Mouse (Mus musculus) embryonic facial prominence, embryonic 10.5 days (tissue): ENCODE measurements around the gene Tspyl3. TPM values are rescaled to one million over a fixed set of nuclear protein-coding genes. Genes with fewer than 3 reads are reported as not detected.
"Not testable (repeated sequence)": the region's sequence is repeated elsewhere in the genome, so short reads cannot be mapped to it uniquely, and the experiment has no call there.

Experiments
- DNase-seq: peaks from one replicate; pipeline ENCODE4 v3.0.0-alpha.2; 2017; ENCODE audit warnings: low spot score
- H3K27ac ChIP-seq: fragments of 300-500 bp; sonication (generic); replicated peaks from 2 replicates; pipeline ENCODE4 v1.5.1; 2016; ENCODE audit warnings: mild to moderate bottlenecking
- H3K27me3 ChIP-seq: fragments of 300-500 bp; sonication (generic); replicated peaks from 2 replicates; pipeline ENCODE4 v1.6.1; 2016; ENCODE audit warnings: low read depth, mild to moderate bottlenecking; ENCODE audit not compliant: poor library complexity, severe bottlenecking
- H3K36me3 ChIP-seq: fragments of 300-500 bp; sonication (generic); replicated peaks from 2 replicates; pipeline ENCODE4 v1.6.1; 2016; ENCODE audit warnings: mild to moderate bottlenecking, moderate library complexity
- H3K4me1 ChIP-seq: fragments of 300-500 bp; sonication (generic); 2 replicates; pipeline ENCODE4 v1.6.1; 2016
- H3K4me3 ChIP-seq: fragments of 300-500 bp; sonication (generic); 2 replicates; pipeline ENCODE4 v1.5.1; 2016; ENCODE audit warnings: mild to moderate bottlenecking, moderate library complexity
- H3K9me3 ChIP-seq: fragments of 300-500 bp; sonication (generic); 2 replicates; pipeline ENCODE4 v1.6.1; 2016; ENCODE audit warnings: mild to moderate bottlenecking
- WGBS: fragments of 180-500 bp; shearing (Covaris S2); methylation state at CpG from one replicate; pipeline ENCODE4 v1.1.7; 2016; 5-methylcytosine and 5-hydroxymethylcytosine counted together
- polyA plus RNA-seq: library from polyadenylated mRNA; unstranded; fragments of >200 nt; fragmentation: Nextera tagmentation; extraction: Ambion mirVana; gene quantifications from 2 replicates; pipeline ENCODE4 v1.2.1, GENCODE M21; 2016

Tspyl3 gene
- 8.3 and 10.1 TPM in 2 replicates for polyA plus RNA-seq

DNA sequence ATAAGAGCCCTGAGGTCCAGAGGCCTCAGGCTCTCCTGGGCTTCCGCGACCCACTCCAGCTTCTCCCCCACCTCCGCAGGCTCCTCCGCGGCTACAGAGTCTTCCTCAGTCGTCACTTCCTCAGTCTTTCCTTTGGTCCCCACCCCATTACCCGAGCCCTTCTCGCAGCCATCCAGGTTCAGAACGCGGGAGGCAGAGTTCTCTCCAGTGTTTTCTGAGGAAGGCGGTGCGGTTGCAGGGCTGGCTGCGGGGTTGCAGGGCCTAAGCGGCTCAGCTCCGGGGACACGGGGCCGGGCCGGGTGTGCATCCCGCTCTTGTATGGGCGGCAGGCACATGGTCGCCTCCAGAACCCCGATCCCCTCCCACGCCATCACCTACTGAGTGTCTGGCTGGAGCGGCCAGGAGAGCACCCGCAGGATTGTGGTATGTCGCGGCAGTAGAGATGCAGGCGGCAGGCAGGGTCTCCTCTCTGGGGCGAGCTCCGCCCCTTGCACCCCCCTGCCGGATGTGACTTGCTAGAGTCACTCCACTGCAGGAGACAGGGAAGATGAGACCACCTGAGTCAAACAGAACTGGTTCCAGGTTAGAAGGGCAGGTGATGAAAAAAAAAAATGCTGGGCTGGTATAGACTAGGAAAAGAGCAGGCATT is at the start of gene Tspyl3:
Tspyl3 (minus strand) TSS at position 496 of the 649 bp plus-strand sequence.
- Histone ChIP-seq H3K27me3 (no peaks in the 10 kb centered on the region), H3K27ac (peak within 1 kb of the TSS; percentile 86), H3K9me3 (no peaks in the 10 kb centered on the region), H3K36me3 (peaks cover 32% of the 10 kb centered on the region), H3K4me3 (peak within 1 kb of the TSS; percentile 74), H3K4me1 (peaks cover 15% of the 10 kb centered on the region)
- peak; percentile 71 for DNase-seq
- 2% methylated on average over 31 of the region's 31 CpGs for WGBS

DNA sequence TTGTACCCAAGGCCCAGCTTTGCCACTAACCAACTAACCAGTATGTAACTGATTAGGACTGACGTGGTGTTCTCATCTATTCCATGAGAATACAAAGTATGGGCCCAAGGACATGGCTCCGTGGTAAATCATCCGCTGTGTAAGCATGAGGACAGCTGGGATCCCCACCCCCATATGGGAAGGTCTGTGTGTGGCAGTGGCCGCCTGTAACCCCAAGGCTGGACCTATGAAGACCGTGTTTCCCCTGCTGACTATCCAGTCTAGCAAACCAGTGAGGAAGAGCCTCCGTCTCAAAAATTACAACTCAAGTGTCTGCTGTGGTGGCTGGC is 49.6 kb upstream of the Tspyl3 start:
- no peaks in the 10 kb centered on the region for H3K27me3 ChIP-seq
- peaks cover 12% of the 10 kb centered on the region for H3K4me1 ChIP-seq
- WGBS = 79% methylated on average over 6 of the region's 6 CpGs
- H3K27ac ChIP-seq = no peak overlapping the region
- DNase-seq = no peak
- H3K9me3 ChIP-seq = no peaks in the 10 kb centered on the region
- no peaks in the 10 kb centered on the region for H3K36me3 ChIP-seq
- H3K4me3 ChIP-seq = no peak overlapping the region

DNA sequence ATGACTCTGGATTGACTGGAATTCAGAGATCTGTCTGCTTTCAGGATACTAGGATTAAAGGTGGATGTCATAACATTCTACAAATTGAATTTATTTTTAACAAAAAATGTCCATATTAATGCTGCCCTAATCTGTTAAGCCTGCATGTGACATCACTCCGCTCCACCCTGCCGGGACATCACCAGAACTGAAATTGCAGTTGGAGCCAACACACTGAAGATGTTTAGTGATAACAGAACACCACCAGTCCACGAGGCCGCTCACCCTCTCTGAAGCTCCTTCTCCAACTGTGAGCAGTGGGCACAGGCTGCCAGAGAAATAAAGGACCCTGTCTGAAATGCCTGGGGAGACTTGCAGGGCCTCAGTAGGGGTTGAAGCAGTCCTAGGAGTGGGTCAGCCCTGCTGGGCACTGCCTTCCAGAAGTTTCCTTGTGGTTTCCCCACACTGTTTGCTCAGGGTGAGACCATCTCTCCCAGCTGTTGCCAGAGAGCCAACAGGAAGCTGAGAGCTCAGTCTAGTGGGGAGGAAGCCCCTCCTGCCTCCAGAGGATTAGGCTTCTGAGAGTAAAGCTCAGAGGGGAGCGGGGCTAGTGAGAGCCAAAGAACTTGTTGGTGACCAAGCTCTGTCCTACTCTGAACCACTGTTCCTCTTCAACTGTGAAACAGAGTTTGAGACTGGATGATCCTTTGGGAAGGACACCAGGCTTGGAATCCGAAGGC is 49.1 kb upstream of the Tspyl3 start:
- WGBS = 76% methylated on average over 6 of the region's 6 CpGs
- not testable (repeated sequence) for H3K27ac ChIP-seq, H3K9me3 ChIP-seq

DNA sequence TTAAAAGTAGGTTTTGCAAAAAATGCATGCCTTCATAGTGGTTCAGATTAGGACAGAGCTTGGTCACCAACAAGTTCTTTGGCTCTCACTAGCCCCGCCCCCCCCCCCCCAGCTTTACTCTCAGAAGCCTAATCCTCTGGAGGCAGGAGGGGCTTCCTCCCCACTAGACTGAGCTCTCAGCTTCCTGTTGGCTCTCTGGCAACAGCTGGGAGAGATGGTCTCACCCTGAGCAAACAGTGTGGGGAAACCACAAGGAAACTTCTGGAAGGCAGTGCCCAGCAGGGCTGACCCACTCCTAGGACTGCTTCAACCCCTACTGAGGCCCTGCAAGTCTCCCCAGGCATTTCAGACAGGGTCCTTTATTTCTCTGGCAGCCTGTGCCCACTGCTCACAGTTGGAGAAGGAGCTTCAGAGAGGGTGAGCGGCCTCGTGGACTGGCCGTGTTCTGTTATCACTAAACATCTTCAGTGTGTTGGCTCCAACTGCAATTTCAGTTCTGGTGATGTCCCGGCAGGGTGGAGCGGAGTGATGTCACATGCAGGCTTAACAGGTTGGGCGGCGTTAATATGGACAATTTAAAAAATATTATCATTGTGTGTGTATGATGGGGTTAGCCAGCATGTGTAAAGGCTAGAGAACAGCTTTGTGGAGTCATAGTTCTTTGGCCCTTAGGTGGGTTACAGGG is 45.1 kb upstream of the Tspyl3 start:
- H3K9me3 ChIP-seq, H3K27ac ChIP-seq, H3K4me3 ChIP-seq, H3K27me3 ChIP-seq, DNase-seq: not testable (repeated sequence)
- Histone ChIP-seq H3K4me1 (peaks cover 18% of the 10 kb centered on the region), H3K36me3 (peaks cover 26% of the 10 kb centered on the region)
- WGBS = 71% methylated on average over 8 of the region's 8 CpGs

More for the DNA sequence above, 49.1 kb upstream of the Tspyl3 start:
- not testable (repeated sequence) for DNase-seq, H3K27me3 ChIP-seq, H3K4me3 ChIP-seq, H3K36me3 ChIP-seq
- H3K4me1 ChIP-seq = peaks cover 18% of the 10 kb centered on the region

DNA sequence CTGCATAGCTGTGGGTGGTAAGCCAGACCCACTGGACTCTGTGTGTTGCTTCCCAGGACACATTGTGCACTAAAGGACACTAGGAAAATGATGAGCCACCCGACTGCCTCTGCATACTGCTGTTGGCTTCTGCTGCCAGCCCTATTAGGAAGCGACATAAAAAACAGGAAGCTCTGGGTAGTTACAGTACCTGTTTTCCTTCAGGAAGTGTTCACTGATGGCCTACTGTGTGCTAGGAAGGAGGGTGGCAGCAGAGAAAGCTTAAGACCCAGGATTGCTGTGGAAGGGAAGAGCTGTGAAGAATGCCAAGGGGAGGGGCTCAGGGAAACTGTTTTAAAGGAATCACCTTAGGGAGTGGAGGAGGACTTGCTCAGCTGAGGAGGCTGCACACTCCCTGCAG is 42.1 kb upstream of the Tspyl3 start:
- Histone ChIP-seq H3K4me1 (peaks cover 8% of the 10 kb centered on the region), H3K27ac (no peak overlapping the region), H3K9me3 (no peaks in the 10 kb centered on the region), H3K27me3 (no peaks in the 10 kb centered on the region), H3K4me3 (no peak overlapping the region), H3K36me3 (peaks cover 56% of the 10 kb centered on the region)
- 88% methylated on average over 2 of the region's 2 CpGs for WGBS
- DNase-seq = no peak

DNA sequence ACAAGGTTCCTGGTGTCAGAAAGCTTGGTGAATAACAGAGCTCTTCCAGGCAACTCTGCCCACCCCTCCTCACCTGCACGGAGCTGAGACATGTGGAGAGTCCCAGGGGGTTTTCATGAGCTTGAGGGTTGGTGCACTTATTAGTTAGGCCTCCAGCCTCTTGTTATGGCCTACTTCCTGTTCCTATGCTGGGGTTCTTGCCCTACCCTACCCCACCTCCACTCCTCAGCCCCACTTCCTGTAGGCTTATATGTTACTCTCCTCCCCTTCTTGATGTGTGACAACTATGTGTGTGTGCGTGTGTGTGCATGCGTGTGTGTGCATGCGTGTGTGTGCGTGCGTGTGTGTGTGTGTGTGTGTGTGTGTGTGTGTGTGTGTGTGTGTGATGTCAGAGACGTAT is 37.8 kb upstream of the Tspyl3 start:
- DNase-seq = no peak
- H3K4me3 ChIP-seq = no peak overlapping the region
- H3K27me3 ChIP-seq = no peaks in the 10 kb centered on the region
- H3K9me3 ChIP-seq = no peaks in the 10 kb centered on the region
- peaks cover 84% of the 10 kb centered on the region for H3K36me3 ChIP-seq
- 82% methylated on average over 7 of the region's 7 CpGs for WGBS
- H3K27ac ChIP-seq = no peak overlapping the region
- no peaks in the 10 kb centered on the region for H3K4me1 ChIP-seq

DNA sequence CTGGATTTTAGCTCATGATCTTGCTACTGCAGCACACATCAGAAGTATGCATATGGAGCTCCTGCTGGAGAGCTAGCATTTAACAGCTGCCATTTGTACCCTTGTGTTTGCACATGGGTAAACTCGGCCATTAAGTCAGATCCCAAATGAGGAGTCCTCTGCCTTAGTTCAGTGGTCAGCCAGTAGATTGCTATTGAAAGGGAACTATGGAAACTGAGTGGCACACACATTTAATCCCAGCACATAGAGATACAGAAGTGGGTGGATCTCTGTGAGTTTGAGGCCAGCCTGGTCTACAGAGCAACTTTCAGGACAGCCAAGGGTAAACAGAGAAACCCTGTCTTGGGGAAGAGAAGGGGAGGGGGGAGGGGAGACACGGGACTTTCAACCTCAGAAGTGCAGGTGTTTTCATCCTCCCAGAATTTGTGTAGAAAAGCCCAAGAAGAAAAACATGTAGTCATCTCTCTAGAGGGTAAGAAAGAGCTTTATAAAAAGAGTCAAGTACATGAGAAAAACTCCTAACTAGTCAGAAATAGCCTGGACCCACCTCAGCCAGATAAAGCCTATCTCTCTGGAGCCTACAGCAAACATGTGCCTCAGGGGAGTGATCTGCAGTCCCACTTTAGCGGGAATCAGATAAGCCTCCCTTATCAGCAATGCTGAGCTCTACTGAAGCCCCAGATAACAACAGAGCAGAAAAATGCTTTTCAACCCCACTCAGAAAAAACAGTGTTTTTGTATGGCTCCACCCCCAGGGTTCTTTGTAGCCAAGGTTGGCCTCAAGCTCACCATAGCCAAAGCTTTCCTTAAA is 34.8 kb upstream of the Tspyl3 start:
- no peak for DNase-seq
- no peak overlapping the region for H3K4me3 ChIP-seq
- no peaks in the 10 kb centered on the region for H3K9me3 ChIP-seq
- H3K36me3 ChIP-seq = peaks cover 64% of the 10 kb centered on the region
- no peaks in the 10 kb centered on the region for H3K27me3 ChIP-seq
- no peak overlapping the region for H3K27ac ChIP-seq
- 72% methylated on average over 3 of the region's 3 CpGs for WGBS
- H3K4me1 ChIP-seq = no peaks in the 10 kb centered on the region

DNA sequence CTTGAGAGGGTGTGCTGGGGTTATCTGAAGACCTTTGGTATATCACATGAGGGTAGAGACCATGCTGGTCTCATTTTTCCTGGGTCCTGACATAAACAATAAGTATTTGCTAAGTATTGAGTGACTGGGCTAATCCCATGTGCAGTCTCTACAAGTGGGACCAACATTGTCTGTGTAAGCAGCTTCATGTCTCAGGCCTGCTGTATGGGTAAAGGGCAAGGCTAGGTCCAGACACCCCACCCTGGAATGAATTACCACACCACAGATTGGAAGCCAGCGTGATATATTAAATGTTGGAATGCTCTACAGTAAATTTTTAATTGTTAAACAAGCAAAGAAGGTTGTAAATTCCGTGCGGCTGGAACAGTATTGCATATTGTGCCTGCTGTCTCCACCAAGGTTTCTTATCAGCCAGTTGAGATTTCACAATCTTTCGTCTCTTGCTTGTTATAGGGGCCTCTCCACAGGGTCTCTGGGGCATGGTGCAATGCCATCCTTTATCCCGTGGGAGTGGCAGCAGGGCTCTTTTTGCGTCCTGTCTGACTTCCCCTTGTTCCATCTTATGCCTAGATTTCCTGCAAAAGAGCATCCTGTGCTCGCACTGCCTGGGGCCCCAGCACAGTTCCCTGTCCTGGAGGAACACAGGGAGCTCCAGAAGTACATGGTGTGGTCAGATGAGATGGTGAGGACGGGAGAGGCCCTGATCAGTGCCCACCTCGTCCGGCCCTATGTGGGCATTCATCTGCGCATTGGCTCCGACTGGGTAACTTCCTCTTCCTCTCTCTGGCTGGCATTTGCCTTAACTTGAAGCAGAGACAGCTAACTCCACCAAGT is 34.0 kb upstream of the Tspyl3 start:
- H3K27me3 ChIP-seq = no peaks in the 10 kb centered on the region

DNA sequence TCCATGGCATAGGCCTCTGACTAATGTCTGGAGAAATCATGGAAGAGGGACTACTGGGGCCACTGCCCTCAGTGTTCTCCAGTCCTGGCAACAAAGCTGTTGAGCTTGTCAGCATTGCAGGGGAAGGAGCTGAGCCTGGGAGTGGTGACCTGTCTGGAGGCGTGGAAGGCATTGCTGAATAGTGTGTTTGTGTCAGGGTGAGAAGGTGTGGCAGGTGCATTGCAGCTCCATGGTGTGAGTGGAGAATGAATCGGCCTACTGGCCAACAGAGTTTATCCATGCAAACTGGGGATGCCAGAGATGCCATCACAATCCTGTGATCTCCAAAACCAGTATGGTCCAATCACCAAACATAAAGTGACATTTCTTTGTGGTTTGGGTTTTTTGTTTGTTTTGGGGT is 31.4 kb upstream of the Tspyl3 start:
- Histone ChIP-seq H3K27ac (no peak overlapping the region), H3K4me3 (no peak overlapping the region), H3K27me3 (no peaks in the 10 kb centered on the region), H3K9me3 (no peaks in the 10 kb centered on the region), H3K36me3 (peaks cover 62% of the 10 kb centered on the region), H3K4me1 (no peaks in the 10 kb centered on the region)
- DNase-seq = no peak
- WGBS = 81% methylated on average over 2 of the region's 2 CpGs

More for the DNA sequence above, 34.0 kb upstream of the Tspyl3 start:
- Histone ChIP-seq H3K9me3 (no peaks in the 10 kb centered on the region), H3K4me1 (no peaks in the 10 kb centered on the region), H3K27ac (no peak overlapping the region), H3K36me3 (peaks cover 64% of the 10 kb centered on the region), H3K4me3 (no peak overlapping the region)
- whole genome bisulfite sequencing = 89% methylated on average over 12 of the region's 12 CpGs
- DNase-seq = no peak

DNA sequence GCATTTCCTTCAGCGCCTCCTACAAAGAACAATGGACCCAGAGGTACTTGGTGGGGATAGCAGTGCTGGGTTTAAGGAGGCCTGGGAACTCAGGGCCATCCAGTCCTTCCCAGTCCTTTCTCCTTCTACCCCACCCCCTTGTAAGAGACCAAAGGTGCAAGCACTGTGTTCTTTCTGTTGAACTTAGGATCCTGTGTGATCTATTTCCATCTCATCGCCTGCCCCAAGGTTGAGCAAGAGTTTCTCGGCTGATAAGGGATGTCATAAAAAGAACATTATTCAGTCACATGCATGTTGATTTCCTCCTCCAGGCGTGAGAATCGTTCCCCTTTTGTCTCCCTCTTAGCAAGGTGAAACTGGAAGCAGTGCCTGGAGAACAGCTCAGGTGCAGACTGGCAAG is 24.5 kb upstream of the Tspyl3 start:
- Histone ChIP-seq H3K4me3 (no peak overlapping the region), H3K4me1 (no peaks in the 10 kb centered on the region), H3K27me3 (no peaks in the 10 kb centered on the region), H3K27ac (no peak overlapping the region), H3K36me3 (peaks cover 86% of the 10 kb centered on the region), H3K9me3 (no peaks in the 10 kb centered on the region)
- no peak for DNase-seq
- WGBS = 91% methylated on average over 5 of the region's 5 CpGs

DNA sequence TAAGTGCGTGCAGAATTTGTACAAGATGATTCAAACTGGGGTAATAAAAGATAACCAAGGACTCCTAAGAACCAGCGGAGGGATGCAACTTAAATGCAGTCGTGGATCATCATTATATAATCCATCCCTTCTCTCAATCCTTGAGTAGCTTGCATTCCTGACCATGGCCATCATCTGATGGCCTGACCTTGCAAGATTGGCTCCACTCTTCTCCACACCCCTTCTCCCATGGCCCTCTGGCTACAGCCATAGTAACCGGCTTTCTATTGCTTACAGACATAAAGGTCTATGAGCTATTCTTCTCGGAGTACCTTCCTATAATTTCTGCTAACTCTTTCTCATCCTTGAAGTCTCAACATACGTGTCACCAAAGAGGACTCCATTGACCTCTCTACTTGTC is 16.9 kb upstream of the Tspyl3 start:
- Histone ChIP-seq H3K27me3 (no peaks in the 10 kb centered on the region), H3K27ac (peak overlapping the region; percentile 98), H3K4me1 (peaks cover 41% of the 10 kb centered on the region), H3K4me3 (peak overlapping the region; percentile 93), H3K9me3 (no peaks in the 10 kb centered on the region), H3K36me3 (peaks cover 49% of the 10 kb centered on the region)
- 66% methylated on average over 6 of the region's 6 CpGs for WGBS
- no peak for DNase-seq
